Mouse (Mus musculus) left cerebral cortex, adult 2 months (tissue): Measurements from ENCODE around the gene R3hcc1l. TPM values are rescaled to one million over a fixed set of nuclear protein-coding genes. Genes with fewer than 3 reads are reported as not detected.

Experiments used
- DNase-seq, 2 experiments: peaks; one replicate each; pipeline ENCODE4 v3.0.0; 2021 to 2022; ENCODE audit warnings: low spot score in 2 of 2, mixed read lengths in 1 of 2; ENCODE audit errors: extremely low spot score in 1 of 2
- H3K27ac ChIP-seq: fragments of 200-600 bp; 2 replicates; pipeline ENCODE4 v1.8.1; 2022
- H3K4me3 ChIP-seq: fragments of 200-600 bp; 2 replicates; pipeline ENCODE4 v1.8.1; 2022
- CTCF ChIP-seq: fragments of 200-600 bp; IDR thresholded peaks from 2 replicates; pipeline ENCODE4 v1.8.1; 2022; ENCODE audit warnings: antibody characterized with exemption, mild to moderate bottlenecking, moderate library complexity
- intact Hi-C: fragments of 180-260 bp; cut with DNase I; formaldehyde crosslinking; loops from one replicate; pipeline ENCODE4 v1.15.1; 2025
- total RNA-seq, 2 experiments: library from RNA; stranded (reverse); gene quantifications; 2 replicates each; pipeline ENCODE4 v1.2.3; 2021

Gene R3hcc1l
- total RNA-seq, 2 experiments from 2014 or later, result 24.8 to 27.5 TPM

- no peak for TF ChIP-seq CTCF
- intact Hi-C loops, result loop anchor here (2.0 kb wide), 1 partner anchor 157 kb away; no protein-coding TSS in a partner anchor
Measured at GRCm38 (mm10) chr19:42587704-42588103, 69.1 kb downstream of the R3hcc1l start.

GRCm38 (mm10) chr19:42589246-42589645, 70.7 kb downstream of the R3hcc1l start:
- Histone ChIP-seq H3K27ac (no peak overlapping the region), H3K4me3 (no peak overlapping the region)
- intact Hi-C loops, result loop anchor here (1.0 to 2.0 kb wide), 2 partner anchors 66 to 156 kb away; no protein-coding TSS in a partner anchor
- TF ChIP-seq CTCF, result peak; percentile 63
- DNase-seq, result no peak

More at GRCm38 (mm10) chr19:42587704-42588103, 69.1 kb downstream of the R3hcc1l start:
- no peak overlapping the region for H3K27ac ChIP-seq
- H3K4me3 ChIP-seq, result no peak overlapping the region
- no peak for DNase-seq

- intact Hi-C loops, result no loop called here
- H3K27ac ChIP-seq, result no peak overlapping the region
- no peak overlapping the region for H3K4me3 ChIP-seq
- no peak for DNase-seq
- no peak for TF ChIP-seq CTCF
Measured at GRCm38 (mm10) chr19:42591534-42591933, 73.0 kb downstream of the R3hcc1l start.

- DNase-seq, result no peak
- no peak for TF ChIP-seq CTCF
- intact Hi-C loops, result no loop called here
- no peak overlapping the region for H3K4me3 ChIP-seq
- H3K27ac ChIP-seq, result no peak overlapping the region
Measured at GRCm38 (mm10) chr19:42593456-42593855, 74.9 kb downstream of the R3hcc1l start.

DNA sequence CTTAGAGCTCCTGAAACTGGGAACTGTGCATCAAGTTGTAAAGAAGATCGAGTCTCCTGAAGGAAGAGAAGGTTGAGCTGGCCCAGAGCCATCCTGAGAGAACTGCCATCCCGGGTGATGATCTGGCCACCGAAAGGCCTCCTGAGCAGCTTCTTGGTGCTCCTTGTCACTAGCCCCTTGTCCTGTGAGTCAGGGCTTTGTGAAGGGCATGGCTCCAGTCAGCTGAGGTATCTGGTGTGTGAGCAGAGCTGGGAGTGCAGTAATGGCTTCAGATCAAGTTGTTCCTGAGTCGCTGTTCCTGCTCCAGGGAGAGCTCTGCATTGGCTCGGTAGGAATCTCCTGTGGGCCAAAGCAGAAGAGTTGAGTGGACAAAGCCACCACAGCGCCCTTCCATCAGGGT, 76.5 kb downstream of the R3hcc1l start:
- intact Hi-C loops, result no loop called here

GRCm38 (mm10) chr19:42597286-42597685, 78.7 kb downstream of the R3hcc1l start:
- no peak for DNase-seq
- no peak overlapping the region for H3K27ac ChIP-seq
- no peak overlapping the region for H3K4me3 ChIP-seq
- intact Hi-C loops, result no loop called here
- TF ChIP-seq CTCF, result no peak

More for the DNA sequence above, 76.5 kb downstream of the R3hcc1l start:
- no peak for TF ChIP-seq CTCF
- DNase-seq, result no peak
- Histone ChIP-seq H3K27ac (no peak overlapping the region), H3K4me3 (no peak overlapping the region)

DNA sequence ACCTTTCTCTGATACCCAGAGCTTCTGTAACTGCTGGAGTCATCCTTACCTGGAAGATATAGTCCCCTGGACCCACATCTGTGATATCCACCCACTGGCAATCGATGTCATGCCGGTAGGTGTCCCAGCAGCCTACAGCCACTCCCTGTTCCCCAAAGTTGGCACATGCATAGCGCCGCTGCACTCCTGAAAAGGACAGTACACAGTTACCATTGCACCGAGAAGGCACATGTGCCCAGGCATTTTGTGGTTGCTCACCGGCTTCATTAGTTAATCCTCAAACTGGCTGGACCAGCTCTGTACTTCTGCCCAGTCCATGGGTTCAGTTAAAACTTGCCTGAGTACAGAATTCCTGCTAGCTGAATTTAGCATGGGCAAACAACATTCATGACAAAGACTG, 79.3 kb downstream of the R3hcc1l start:
- no peak overlapping the region for H3K4me3 ChIP-seq
- no peak for TF ChIP-seq CTCF
- intact Hi-C loops, result no loop called here
- DNase-seq, result no peak
- H3K27ac ChIP-seq, result no peak overlapping the region

DNA sequence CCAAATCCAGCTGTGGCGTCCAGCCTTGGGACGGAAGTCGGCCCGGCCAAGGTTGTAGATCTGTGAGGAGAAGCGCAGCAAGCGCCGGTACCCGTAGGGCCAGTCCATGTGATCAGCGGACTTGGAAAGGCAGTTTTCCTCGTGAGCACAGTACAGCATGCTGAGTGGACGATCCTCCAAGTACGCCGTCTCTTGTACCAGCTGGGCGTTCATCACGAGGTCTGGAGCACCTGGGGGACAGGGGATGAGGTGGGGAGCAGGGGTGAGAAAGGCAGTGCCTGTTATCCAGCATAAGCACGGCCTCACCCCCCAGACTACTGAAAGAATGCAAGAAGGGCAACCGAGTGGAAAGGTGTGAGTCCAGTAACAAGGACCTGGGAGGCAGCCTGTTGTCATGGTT, 81.3 kb downstream of the R3hcc1l start:
- no peak for TF ChIP-seq CTCF
- Histone ChIP-seq H3K27ac (no peak overlapping the region), H3K4me3 (no peak overlapping the region)
- intact Hi-C loops, result no loop called here
- no peak for DNase-seq

DNA sequence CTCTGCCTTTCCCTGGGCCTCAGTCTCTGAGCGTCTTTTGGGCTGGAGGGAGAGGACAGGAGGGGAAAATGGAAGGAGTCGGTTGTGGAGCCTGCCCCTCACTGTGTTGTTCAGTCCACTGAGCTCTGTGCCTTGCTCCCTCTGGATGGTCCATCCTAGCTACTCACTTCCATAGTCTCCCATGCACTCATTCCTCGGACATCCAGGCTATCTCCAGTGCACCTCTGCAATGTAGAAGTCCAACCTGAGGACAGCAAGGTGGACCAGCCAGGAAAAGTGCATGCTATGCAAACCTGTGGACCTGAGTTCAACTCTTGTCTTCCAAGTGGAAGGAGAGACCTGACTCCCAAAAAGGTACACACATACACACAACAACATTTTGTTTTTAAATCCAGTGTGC, 82.0 kb downstream of the R3hcc1l start:
- intact Hi-C loops, result no loop called here
- H3K4me3 ChIP-seq, result no peak overlapping the region
- TF ChIP-seq CTCF, result no peak
- H3K27ac ChIP-seq, result no peak overlapping the region
- no peak for DNase-seq

DNA sequence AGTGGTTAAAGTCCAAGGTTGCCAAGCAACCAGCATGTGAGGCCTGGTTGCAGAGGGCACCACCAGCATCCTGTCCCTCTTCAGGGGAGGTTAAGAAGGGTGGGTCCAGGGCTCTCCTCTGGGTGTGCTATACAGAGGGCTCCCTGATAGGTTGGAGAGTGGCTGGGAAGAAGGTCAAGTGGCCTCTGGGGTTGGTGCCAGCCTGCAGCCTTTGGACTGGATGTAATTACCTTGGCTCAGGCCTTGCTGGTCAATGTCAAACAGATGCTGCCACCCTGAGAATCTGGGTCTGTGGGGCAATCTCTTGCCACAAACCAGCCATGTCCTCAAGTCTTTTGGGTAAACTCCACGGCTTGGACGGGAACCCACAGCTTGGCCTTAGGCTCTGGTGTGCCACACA, 82.9 kb downstream of the R3hcc1l start:
- TF ChIP-seq CTCF, result no peak
- H3K4me3 ChIP-seq, result no peak overlapping the region
- no peak overlapping the region for H3K27ac ChIP-seq
- intact Hi-C loops, result no loop called here
- DNase-seq, result no peak

DNA sequence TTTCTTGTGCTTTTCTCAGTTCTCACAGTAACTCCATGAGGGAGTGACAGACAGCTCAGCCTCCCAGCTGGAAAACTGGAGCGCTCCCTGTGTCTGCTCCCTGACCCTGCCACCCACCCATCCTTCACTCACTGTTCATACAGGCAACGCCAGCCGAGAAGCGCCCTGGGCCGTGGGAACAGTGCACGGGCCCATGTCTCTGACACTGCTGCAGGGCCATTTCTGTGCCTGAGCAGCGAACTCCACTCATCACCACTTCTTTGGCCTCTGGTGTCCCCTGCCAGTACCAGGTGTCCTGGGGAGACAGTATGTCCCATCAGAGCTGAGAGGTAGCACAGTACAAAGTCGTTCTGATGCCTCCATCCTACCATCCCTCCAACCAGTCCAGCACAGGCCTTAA, 83.5 kb downstream of the R3hcc1l start:
- H3K4me3 ChIP-seq, result no peak overlapping the region
- intact Hi-C loops, result no loop called here

GRCm38 (mm10) chr19:42602576-42602975, 84.0 kb downstream of the R3hcc1l start:
- no peak for TF ChIP-seq CTCF
- Histone ChIP-seq H3K27ac (no peak overlapping the region), H3K4me3 (no peak overlapping the region)
- intact Hi-C loops, result no loop called here
- no peak for DNase-seq

More for the DNA sequence above, 83.5 kb downstream of the R3hcc1l start:
- no peak for DNase-seq
- H3K27ac ChIP-seq, result no peak overlapping the region
- no peak for TF ChIP-seq CTCF

DNA sequence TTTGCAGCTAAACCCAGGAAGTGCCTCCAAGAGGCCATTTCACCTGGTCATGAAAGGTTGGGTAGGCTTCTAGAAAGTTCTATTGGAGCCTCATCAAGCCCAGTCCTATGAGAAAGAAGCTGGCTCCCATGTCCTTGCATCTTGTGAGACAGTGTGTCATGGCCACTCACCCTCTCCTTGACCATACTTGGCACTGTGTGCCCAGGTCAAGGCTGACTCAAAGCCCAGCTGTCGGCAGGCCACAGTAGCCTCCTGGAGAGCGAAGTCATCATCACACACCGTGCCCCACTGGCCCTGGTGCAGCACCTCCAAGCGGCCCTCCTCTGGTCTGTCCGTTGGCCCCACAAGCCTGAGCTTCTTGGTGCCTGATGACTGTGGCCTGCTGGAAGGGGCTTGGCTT, 89.5 kb downstream of the R3hcc1l start:
- H3K27ac ChIP-seq, result no peak overlapping the region
- no peak for TF ChIP-seq CTCF
- intact Hi-C loops, result no loop called here
- no peak overlapping the region for H3K4me3 ChIP-seq
- DNase-seq, result no peak
